Mouse (Mus musculus): ENCODE measurements around the gene Cast.

Cast gene

GRCm38 (mm10) chr13:74808152-74808929, at the start of gene Cast:
Cast (minus strand) TSS chr13:74808810.
- DNase-seq (ENCODE audit: extremely low spot score, low spot score), result peak; percentile 73

GRCm38 (mm10) chr13:74854338-74855047, 45.9 kb upstream of the Cast start:
- DNase-seq (ENCODE audit: extremely low spot score, low spot score), result peak; percentile 47

GRCm38 (mm10) chr13:74850823-74851222, 42.2 kb upstream of the Cast start:
- DNase-seq (ENCODE audit: extremely low spot score, low spot score), result no peak

GRCm38 (mm10) chr13:74845886-74846285, 37.3 kb upstream of the Cast start:
- no peak for DNase-seq (ENCODE audit: extremely low spot score, low spot score)

GRCm38 (mm10) chr13:74834543-74834942, 25.9 kb upstream of the Cast start:
- no peak for DNase-seq (ENCODE audit: extremely low spot score, low spot score)

GRCm38 (mm10) chr13:74822095-74822494, 13.5 kb upstream of the Cast start:
- DNase-seq (ENCODE audit: extremely low spot score, low spot score), result no peak

- no peak for DNase-seq (ENCODE audit: extremely low spot score, low spot score)
These were observed 7.1 kb upstream of the Cast start for GRCm38 (mm10) chr13:74815753-74816152.

- peak; percentile 70 for DNase-seq (ENCODE audit: extremely low spot score, low spot score)
These were observed 1.0 kb downstream of the Cast start for GRCm38 (mm10) chr13:74807446-74808151.

- DNase-seq (ENCODE audit: extremely low spot score, low spot score), result no peak
These were observed 1.7 kb downstream of the Cast start for GRCm38 (mm10) chr13:74806934-74807333.

GRCm38 (mm10) chr13:74794435-74794834, 14.2 kb downstream of the Cast start:
- DNase-seq (ENCODE audit: extremely low spot score, low spot score), result no peak

GRCm38 (mm10) chr13:74787681-74788080, 20.9 kb downstream of the Cast start:
- DNase-seq (ENCODE audit: extremely low spot score, low spot score), result no peak

GRCm38 (mm10) chr13:74772151-74772550, 36.5 kb downstream of the Cast start:
- no peak for DNase-seq (ENCODE audit: extremely low spot score, low spot score)

GRCm38 (mm10) chr13:74770480-74770879, 38.1 kb downstream of the Cast start:
- DNase-seq (ENCODE audit: extremely low spot score, low spot score), result peak; percentile 91

- DNase-seq (ENCODE audit: extremely low spot score, low spot score), result peak; percentile 18
These were observed 38.7 kb downstream of the Cast start for GRCm38 (mm10) chr13:74769871-74770270.

GRCm38 (mm10) chr13:74767186-74767585, 41.4 kb downstream of the Cast start:
- no peak for DNase-seq (ENCODE audit: extremely low spot score, low spot score)

- DNase-seq (ENCODE audit: extremely low spot score, low spot score), result no peak
These were observed 45.9 kb downstream of the Cast start for GRCm38 (mm10) chr13:74762741-74763140.

- DNase-seq (ENCODE audit: extremely low spot score, low spot score), result no peak
These were observed 49.5 kb downstream of the Cast start for GRCm38 (mm10) chr13:74759152-74759551.

GRCm38 (mm10) chr13:74743219-74743618, 65.4 kb downstream of the Cast start:
- DNase-seq (ENCODE audit: extremely low spot score, low spot score), result peak; percentile 13

GRCm38 (mm10) chr13:74736396-74736795, 72.2 kb downstream of the Cast start:
- no peak for DNase-seq (ENCODE audit: extremely low spot score, low spot score)

- DNase-seq (ENCODE audit: extremely low spot score, low spot score), result no peak
These were observed 72.8 kb downstream of the Cast start for GRCm38 (mm10) chr13:74735834-74736233.

GRCm38 (mm10) chr13:74733726-74734125, 74.9 kb downstream of the Cast start:
- no peak for DNase-seq (ENCODE audit: extremely low spot score, low spot score)

GRCm38 (mm10) chr13:74719002-74719401, 89.6 kb downstream of the Cast start:
- DNase-seq (ENCODE audit: extremely low spot score, low spot score), result no peak
